Mouse (Mus musculus): ENCODE results near the gene Sik3. TPM values are rescaled to one million over a fixed set of nuclear protein-coding genes. Genes with fewer than 3 reads are reported as not detected.

Sik3 gene
- polyA plus RNA-seq, 1 experiment, result 29.4 TPM

GRCm38 (mm10) chr9:46053014-46053666 lies 40.5 kb downstream of the Sik3 start:
- peaks cover 35% of the 10 kb centered on the region for H3K79me2 ChIP-seq (ENCODE audit: control insufficient read depth, insufficient read depth)
- H3K4me2 ChIP-seq (ENCODE audit: low read depth), result no peak overlapping the region
- no peaks in the 10 kb centered on the region for H3K36me3 ChIP-seq (ENCODE audit: control insufficient read depth, insufficient read depth)
- TF ChIP-seq MAX (IDR thresholded peaks at IDR 0.05; ENCODE audit: low read depth) (no peak), CEBPB (IDR thresholded peaks at IDR 0.05; ENCODE audit: insufficient read depth, poor library complexity, severe bottlenecking) (no peak), TCF12 (IDR thresholded peaks at IDR 0.05; ENCODE audit: insufficient read depth, poor library complexity, severe bottlenecking) (no peak), POLR2A (IDR thresholded peaks at IDR 0.05; ENCODE audit: insufficient read length, low read depth) (no peak)
- H3ac ChIP-seq (ENCODE audit: control insufficient read depth, insufficient read length), result no peak overlapping the region
- H3K4me3 ChIP-seq, result no peak overlapping the region
- H3K27me3 ChIP-seq (ENCODE audit: control insufficient read depth, insufficient read depth, insufficient read length), result no peaks in the 10 kb centered on the region

DNA sequence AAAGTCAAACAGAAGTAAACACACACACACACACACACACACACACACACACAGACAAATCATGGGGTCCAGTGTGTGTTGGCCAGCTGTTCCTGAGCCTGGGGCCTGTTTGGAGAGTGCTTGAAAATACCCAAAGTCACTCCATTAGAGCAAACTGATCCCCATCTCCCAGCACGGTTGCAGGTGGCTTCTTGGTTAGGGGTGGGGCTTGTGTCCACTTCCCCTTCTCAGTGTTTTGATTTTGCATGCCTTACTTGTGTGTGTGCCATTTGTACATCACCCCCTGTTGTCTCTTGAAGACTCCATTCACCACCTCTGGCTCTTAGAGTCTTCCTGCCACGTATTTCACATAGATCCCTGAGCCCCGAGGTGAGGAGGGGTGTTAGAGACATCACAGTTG lies 45.4 kb downstream of the Sik3 start:
- Histone ChIP-seq H3K4me2 (ENCODE audit: low read depth) (no peak overlapping the region), H3K36me3 (ENCODE audit: control insufficient read depth, insufficient read depth) (no peaks in the 10 kb centered on the region), H3ac (ENCODE audit: control insufficient read depth, insufficient read length) (no peak overlapping the region), H3K27me3 (ENCODE audit: control insufficient read depth, insufficient read depth, insufficient read length) (no peaks in the 10 kb centered on the region), H3K79me2 (ENCODE audit: control insufficient read depth, insufficient read depth) (peaks cover 44% of the 10 kb centered on the region), H3K4me3 (no peak overlapping the region)
- TF ChIP-seq CEBPB (IDR thresholded peaks at IDR 0.05; ENCODE audit: insufficient read depth, poor library complexity, severe bottlenecking) (no peak), MAX (IDR thresholded peaks at IDR 0.05; ENCODE audit: low read depth) (no peak), USF1 (IDR thresholded peaks at IDR 0.05; ENCODE audit: low read depth) (no peak), REST (IDR thresholded peaks at IDR 0.05; ENCODE audit: insufficient read depth, insufficient read length) (no peak), SRF (IDR thresholded peaks at IDR 0.05; ENCODE audit: control insufficient read depth, insufficient read length, low read depth) (no peak), TCF3 (IDR thresholded peaks at IDR 0.05; ENCODE audit: insufficient read length, low read depth) (no peak), MYOD1 (IDR thresholded peaks at IDR 0.05; ENCODE audit: control insufficient read depth in 1 of 3, insufficient read length in 2 of 3, low read depth in 2 of 3) (no peak)

- H3K4me3 ChIP-seq, result no peak overlapping the region
- H3K36me3 ChIP-seq (ENCODE audit: control insufficient read depth, insufficient read depth), result no peaks in the 10 kb centered on the region
- no peak for TF ChIP-seq MYOD1 (IDR thresholded peaks at IDR 0.05; ENCODE audit: control insufficient read depth in 1 of 3, insufficient read length in 2 of 3, low read depth in 2 of 3)
- TF ChIP-seq USF1 (IDR thresholded peaks at IDR 0.05; ENCODE audit: low read depth), result no peak
- TF ChIP-seq POLR2A (IDR thresholded peaks at IDR 0.05; ENCODE audit: insufficient read length, low read depth), result no peak
- TF ChIP-seq TCF3 (IDR thresholded peaks at IDR 0.05; ENCODE audit: insufficient read length, low read depth), result no peak
- TF ChIP-seq CEBPB (IDR thresholded peaks at IDR 0.05; ENCODE audit: insufficient read depth, poor library complexity, severe bottlenecking), result no peak
- no peak for TF ChIP-seq SRF (IDR thresholded peaks at IDR 0.05; ENCODE audit: control insufficient read depth, insufficient read length, low read depth)
- TF ChIP-seq POLR2AphosphoS2 (IDR thresholded peaks at IDR 0.05; ENCODE audit: insufficient read length, low read depth), result no peak
- TF ChIP-seq E2F4 (IDR thresholded peaks at IDR 0.05; ENCODE audit: insufficient read depth), result no peak
- TF ChIP-seq MYOG (IDR thresholded peaks at IDR 0.05; ENCODE audit: control insufficient read depth in 1 of 3, insufficient read depth in 1 of 3, insufficient read length in 2 of 3, low read depth in 2 of 3), result no peak
- no peak for TF ChIP-seq MAX (IDR thresholded peaks at IDR 0.05; ENCODE audit: low read depth)
- no peak for TF ChIP-seq TCF12 (IDR thresholded peaks at IDR 0.05; ENCODE audit: insufficient read depth, poor library complexity, severe bottlenecking)
- no peak for TF ChIP-seq REST (IDR thresholded peaks at IDR 0.05; ENCODE audit: insufficient read depth, insufficient read length)
- no peak overlapping the region for H3ac ChIP-seq (ENCODE audit: control insufficient read depth, insufficient read length)
- no peaks in the 10 kb centered on the region for H3K27me3 ChIP-seq (ENCODE audit: control insufficient read depth, insufficient read depth, insufficient read length)
- H3K4me2 ChIP-seq (ENCODE audit: low read depth), result no peak overlapping the region
- H3K79me2 ChIP-seq (ENCODE audit: control insufficient read depth, insufficient read depth), result peaks cover 35% of the 10 kb centered on the region
These were observed 47.6 kb downstream of the Sik3 start for GRCm38 (mm10) chr9:46060249-46060648.

DNA sequence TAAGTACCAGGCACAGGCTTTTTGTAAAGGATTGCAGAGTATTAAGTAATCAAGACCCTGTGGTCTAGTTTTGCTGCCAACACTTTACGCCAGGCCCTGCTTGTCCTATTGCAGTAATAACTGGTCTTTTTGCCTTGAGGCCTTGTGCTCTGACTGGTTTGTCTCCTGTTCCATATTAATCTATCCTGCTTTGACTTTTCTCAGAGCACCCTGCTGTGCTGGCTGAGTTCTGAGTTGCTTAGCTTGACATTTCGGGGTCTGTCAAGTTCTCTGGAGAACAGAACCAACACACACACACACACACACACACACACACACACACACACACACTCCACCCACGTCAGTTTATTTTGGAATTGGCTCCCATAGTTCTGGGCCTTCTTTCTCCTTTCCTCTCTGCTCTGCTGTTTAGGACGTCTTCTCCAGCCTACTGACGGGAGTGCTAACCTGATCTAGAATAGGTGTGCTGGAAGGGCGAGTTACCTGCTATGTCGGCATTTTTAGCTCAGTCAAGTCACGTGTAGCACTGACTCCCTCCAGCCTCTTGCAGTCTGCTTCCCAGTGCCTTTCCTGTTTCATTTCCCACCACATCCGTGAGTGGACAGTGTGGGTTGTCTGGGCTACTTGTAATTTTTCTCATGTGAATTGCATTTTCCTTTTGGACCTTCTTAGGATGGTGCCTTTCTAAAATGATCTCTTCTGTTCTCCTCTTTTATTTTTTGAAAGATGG lies 49.2 kb downstream of the Sik3 start:
- TF ChIP-seq TCF3 (IDR thresholded peaks at IDR 0.05; ENCODE audit: insufficient read length, low read depth), result no peak
- TF ChIP-seq CEBPB (IDR thresholded peaks at IDR 0.05; ENCODE audit: insufficient read depth, poor library complexity, severe bottlenecking), result peak; percentile 54; the same call in 1 of the 2 replicates
- Histone ChIP-seq H3K4me2 (ENCODE audit: low read depth) (no peak overlapping the region), H3K36me3 (ENCODE audit: control insufficient read depth, insufficient read depth) (no peaks in the 10 kb centered on the region), H3K27me3 (ENCODE audit: control insufficient read depth, insufficient read depth, insufficient read length) (no peaks in the 10 kb centered on the region), H3K79me2 (ENCODE audit: control insufficient read depth, insufficient read depth) (peaks cover 39% of the 10 kb centered on the region), H3K4me3 (no peak overlapping the region), H3ac (ENCODE audit: control insufficient read depth, insufficient read length) (no peak overlapping the region)

- Histone ChIP-seq H3K79me2 (ENCODE audit: control insufficient read depth, insufficient read depth) (peaks cover 35% of the 10 kb centered on the region), H3K4me3 (no peak overlapping the region), H3K27me3 (ENCODE audit: control insufficient read depth, insufficient read depth, insufficient read length) (no peaks in the 10 kb centered on the region), H3K36me3 (ENCODE audit: control insufficient read depth, insufficient read depth) (no peaks in the 10 kb centered on the region), H3ac (ENCODE audit: control insufficient read depth, insufficient read length) (no peak overlapping the region), H3K4me2 (ENCODE audit: low read depth) (no peak overlapping the region)
- peak in 2 of 3 experiments; percentile 50 to 88 for TF ChIP-seq MYOD1 (IDR thresholded peaks at IDR 0.05; ENCODE audit: control insufficient read depth in 1 of 3, insufficient read length in 2 of 3, low read depth in 2 of 3)
- TF ChIP-seq TCF12 (IDR thresholded peaks at IDR 0.05; ENCODE audit: insufficient read depth, poor library complexity, severe bottlenecking), result no peak
These were observed 51.7 kb downstream of the Sik3 start for GRCm38 (mm10) chr9:46064331-46064730.
